Mouse (Mus musculus) B cell, adult 2 months (primary cell): ENCODE data around the gene Gm10720.
"Not testable (repeated sequence)": the region's sequence is repeated elsewhere in the genome, so short reads cannot be mapped to it uniquely, and the experiment has no call there.

Source experiments
- DNase-seq, 2 experiments: peaks; one replicate each; pipeline ENCODE4 v3.0.0; 2022

Gene Gm10720

DNA sequence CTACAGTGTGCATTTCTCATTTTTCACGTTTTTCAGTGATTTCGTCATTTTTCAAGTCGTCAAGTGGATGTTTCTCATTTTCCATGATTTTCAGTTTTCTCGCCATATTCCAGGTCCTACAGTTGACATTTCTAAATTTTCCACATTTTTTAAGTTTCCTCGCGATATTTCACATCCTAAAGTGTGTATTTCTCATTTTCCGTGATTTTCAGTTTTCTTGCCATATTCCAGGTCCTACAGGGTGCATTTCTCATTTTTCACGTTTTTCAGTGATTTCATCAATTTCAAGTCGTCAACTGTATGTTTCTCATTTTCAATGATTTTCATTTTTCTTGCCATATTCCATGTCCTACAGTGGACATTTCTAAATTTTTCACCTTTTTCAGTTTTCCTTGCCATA, at the start of gene Gm10720:
TSS of gene Gm10720 (plus strand) at position 301 of the 400 bp plus-strand sequence.
- DNase-seq, result not testable (repeated sequence)

DNA sequence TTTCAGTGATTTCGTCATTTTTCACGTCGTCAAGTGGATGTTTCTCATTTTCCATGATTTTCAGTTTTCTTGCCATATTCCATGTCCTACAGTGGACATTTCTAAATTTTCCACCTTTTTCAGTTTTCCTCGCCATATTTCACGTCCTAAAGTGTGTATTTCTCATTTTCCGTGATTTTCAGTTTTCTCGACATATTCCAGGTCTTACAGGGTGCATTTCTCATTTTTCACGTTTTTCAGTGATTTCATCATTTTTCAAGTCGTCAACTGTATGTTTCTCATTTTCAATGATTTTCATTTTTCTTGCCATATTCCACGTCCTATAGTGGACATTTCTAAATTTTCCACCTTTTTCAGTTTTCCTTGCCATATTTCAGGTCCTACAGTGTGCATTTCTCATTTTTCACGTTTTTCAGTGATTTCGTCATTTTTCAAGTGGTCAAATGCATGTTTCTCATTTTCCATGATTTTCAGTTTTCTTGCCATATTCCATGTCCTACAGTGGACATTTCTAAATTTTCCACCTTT, 14.9 kb upstream of the Gm10720 start, which contains the start of gene Gm10722:
TSS of gene Gm10722 (plus strand) at position 478 of the 528 bp plus-strand sequence.
- peak; percentile 43 to 56 for DNase-seq

DNA sequence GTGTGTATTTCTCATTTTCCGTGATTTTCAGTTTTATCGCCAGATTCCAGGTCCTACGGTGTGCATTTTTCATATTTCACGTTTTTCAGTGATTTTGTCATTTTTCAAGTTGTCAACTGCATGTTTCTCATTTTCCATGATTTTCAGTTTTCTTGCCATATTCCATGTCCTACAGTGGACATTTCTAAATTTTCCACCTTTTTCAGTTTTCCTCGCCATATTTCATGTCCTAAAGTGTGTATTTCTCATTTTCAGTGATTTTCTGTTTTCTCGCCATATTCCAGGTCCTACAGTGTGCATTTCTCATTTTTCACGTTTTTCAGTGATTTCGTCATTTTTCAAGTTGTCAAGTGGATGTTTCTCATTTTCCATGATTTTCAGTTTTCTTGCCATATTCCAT, 14.4 kb upstream of the Gm10720 start:
- peak; percentile 56 to 64 for DNase-seq

DNA sequence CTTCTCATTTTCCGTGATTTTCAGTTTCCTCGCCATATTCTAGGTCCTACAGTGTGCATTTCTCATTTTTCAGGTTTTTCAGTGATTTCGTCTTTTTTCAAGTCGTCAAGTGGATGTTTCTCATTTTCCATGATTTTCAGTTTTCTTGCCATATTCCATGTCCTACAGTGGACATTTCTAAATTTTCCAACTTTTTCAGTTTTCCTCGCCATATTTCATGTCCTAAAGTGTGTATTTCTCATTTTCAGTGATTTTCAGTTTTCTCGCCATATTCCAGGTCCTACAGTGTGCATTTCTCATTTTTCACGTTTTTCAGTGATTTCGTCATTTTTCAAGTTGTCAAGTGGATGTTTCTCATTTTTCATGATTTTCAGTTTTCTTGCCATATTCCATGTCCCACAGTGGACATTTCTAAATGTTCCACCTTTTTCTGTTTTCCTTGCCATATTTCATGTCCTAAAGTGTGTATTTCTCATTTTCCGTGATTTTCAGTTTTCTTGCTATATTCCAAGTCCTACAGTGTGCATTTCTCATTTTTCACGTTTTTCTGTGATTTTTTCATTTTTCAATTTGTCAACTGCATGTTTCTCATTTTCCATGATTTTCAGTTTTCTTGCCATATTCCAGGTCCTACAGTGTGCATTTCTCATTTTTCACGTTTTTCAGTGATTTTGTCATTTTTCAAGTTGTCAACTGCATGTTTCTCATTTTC, 13.3 kb upstream of the Gm10720 start:
- DNase-seq, result peak; percentile 100

DNA sequence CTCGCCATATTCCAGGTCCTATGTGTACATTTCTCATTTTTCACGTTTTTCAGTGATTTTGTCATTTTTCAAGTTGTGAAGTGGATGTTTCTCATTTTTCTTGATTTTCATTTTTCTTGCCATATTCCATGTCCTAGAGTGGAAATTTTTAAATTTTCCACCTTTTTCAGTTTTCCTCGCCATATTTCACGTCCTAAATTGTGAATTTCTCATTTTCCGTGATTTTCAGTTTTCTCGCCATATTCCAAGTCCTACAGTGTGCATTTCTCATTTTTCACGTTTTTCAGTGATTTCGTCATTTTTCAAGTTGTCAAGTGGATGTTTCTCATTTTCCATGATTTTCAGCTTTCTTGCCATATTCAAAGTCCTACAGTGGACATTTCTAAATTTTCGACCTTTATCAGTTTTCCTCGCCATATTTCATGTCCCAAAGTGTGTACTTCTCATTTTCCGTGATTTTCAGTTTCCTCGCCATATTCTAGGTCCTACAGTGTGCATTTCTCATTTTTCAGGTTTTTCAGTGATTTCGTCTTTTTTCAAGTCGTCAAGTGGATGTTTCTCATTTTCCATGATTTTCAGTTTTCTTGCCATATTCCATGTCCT, 12.6 kb upstream of the Gm10720 start, which contains the start of gene Gm11168:
TSS of gene Gm11168 (plus strand) at position 553 of the 603 bp plus-strand sequence.
- not testable (repeated sequence) for DNase-seq

DNA sequence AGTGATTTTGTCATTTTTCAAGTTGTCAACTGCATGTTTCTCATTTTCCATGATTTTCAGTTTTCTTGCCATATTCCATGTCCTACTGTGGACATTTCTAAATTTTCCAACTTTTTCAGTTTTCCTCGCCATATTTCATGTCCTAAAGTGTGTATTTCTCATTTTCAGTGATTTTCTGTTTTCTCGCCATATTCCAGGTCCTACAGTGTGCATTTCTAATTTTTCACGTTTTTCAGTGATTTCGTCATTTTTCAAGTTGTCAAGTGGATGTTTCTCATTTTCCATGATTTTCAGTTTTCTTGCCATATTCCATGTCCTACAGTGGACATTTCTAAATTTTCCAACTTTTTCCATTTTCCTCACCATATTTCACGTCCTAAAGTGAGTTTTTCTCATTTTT, 9.3 kb upstream of the Gm10720 start:
- DNase-seq, result not testable (repeated sequence)

DNA sequence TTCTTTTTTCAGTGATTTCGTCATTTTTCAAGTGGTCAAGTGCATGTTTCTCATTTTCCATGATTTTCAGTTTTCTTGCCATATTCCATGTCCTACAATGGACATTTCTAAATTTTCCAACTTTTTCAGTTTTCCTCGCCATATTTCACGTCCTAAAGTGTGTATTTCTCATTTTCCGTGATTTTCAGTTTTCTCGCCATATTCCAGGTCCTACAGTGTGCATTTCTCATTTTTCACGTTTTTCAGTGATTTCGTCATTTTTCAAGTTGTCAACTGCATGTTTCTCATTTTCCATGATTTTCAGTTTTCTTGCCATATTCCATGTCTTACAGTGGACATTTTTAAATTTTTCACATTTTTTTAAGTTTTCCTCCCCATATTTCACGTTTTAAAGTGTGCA, 8.8 kb upstream of the Gm10720 start:
- peak; percentile 96 to 98 for DNase-seq

DNA sequence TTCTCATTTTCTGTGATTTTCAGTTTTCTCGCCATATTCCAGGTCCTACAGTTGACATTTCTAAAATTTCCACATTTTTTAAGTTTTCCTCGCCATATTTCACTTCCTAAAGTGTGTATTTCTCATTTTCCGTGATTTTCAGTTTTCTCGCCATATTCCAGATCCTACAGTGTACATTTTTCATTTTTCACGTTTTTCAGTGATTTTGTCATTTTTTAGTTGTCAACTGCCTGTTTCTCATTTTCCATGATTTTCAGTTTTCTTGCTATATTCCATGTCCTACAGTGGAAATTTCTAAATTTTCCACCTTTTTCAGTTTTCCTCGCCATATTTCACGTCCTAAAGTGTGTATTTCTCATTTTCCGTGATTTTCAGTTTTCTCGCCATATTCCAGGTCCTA, 8.2 kb upstream of the Gm10720 start:
- not testable (repeated sequence) for DNase-seq

DNA sequence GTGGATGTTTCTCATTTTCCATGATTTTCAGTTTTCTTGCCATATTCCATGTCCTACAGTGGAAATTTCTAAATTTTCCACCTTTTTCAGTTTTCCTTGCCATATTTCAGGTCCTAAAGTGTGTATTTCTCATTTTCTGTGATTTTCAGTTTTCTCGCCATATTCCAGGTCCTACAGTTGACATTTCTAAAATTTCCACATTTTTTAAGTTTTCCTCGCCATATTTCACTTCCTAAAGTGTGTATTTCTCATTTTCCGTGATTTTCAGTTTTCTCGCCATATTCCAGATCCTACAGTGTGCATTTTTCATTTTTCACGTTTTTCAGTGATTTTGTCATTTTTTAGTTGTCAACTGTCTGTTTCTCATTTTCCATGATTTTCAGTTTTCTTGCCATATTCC, 6.1 kb upstream of the Gm10720 start:
- not testable (repeated sequence) for DNase-seq

DNA sequence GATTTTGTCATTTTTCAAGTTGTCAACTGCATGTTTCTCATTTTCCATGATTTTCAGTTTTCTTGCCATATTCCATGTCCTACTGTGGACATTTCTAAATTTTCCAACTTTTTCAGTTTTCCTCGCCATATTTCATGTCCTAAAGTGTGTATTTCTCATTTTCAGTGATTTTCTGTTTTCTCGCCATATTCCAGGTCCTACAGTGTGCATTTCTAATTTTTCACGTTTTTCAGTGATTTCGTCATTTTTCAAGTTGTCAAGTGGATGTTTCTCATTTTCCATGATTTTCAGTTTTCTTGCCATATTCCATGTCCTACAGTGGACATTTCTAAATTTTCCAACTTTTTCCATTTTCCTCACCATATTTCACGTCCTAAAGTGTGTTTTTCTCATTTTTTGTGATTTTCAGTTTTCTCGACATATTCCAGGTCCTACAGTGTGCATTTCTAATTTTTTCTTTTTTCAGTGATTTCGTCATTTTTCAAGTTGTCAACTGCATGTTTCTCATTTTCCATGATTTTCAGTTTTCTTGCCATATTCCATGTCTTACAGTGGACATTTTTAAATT, 3.3 kb upstream of the Gm10720 start:
- DNase-seq, result not testable (repeated sequence)

DNA sequence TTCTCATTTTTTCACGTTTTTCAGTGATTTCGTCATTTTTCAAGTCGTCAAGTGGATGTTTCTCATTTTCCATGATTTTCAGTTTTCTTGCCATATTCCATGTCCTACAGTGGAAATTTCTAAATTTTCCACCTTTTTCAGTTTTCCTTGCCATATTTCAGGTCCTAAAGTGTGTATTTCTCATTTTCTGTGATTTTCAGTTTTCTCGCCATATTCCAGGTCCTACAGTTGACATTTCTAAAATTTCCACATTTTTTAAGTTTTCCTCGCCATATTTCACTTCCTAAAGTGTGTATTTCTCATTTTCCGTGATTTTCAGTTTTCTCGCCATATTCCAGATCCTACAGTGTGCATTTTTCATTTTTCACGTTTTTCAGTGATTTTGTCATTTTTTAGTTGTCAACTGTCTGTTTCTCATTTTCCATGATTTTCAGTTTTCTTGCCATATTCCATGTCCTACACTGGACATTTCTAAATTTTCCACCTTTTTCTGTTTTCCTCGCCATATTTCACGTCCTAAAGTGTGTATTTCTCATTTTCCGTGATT, 2.6 kb upstream of the Gm10720 start, which contains the start of gene Gm10721:
TSS of gene Gm10721 (plus strand) at position 408 of the 547 bp plus-strand sequence.
- not testable (repeated sequence) for DNase-seq

DNA sequence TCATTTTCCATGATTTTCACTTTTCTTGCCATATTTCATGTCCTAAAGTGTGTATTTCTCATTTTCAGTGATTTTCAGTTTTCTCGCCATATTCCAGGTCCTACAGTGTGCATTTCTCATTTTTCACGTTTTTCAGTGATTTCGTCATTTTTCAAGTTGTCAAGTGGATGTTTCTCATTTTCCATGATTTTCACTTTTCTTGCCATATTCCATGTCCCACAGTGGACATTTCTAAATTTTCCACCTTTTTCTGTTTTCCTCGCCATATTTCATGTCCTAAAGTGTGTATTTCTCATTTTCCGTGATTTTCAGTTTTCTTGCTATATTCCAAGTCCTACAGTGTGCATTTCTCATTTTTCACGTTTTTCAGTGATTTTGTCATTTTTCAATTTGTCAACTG, 442 bp downstream of the Gm10720 start:
- DNase-seq, result peak; percentile 25 to 34

DNA sequence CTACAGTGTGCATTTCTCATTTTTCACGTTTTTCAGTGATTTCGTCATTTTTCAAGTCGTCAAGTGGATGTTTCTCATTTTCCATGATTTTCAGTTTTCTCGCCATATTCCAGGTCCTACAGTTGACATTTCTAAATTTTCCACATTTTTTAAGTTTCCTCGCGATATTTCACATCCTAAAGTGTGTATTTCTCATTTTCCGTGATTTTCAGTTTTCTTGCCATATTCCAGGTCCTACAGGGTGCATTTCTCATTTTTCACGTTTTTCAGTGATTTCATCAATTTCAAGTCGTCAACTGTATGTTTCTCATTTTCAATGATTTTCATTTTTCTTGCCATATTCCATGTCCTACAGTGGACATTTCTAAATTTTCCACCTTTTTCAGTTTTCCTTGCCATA, 1.7 kb downstream of the Gm10720 start, which contains the start of gene Gm10719:
TSS of gene Gm10719 (plus strand) at position 301 of the 400 bp plus-strand sequence.
- not testable (repeated sequence) for DNase-seq

DNA sequence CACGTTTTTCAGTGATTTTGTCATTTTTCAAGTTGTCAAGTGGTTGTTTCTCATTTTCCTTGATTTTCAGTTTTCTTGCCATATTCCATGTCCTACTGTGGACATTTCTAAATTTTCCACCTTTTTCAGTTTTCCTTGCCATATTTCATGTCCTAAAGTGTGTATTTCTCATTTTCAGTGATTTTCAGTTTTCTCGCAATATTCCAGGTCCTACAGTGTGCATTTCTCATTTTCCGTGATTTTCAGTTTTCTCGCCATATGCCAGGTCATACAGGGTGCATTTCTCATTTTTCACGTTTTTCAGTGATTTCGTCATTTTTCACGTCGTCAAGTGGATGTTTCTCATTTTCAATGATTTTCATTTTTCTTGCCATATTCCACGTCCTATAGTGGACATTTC, 3.5 kb downstream of the Gm10720 start:
- DNase-seq, result peak; percentile 74 to 76

DNA sequence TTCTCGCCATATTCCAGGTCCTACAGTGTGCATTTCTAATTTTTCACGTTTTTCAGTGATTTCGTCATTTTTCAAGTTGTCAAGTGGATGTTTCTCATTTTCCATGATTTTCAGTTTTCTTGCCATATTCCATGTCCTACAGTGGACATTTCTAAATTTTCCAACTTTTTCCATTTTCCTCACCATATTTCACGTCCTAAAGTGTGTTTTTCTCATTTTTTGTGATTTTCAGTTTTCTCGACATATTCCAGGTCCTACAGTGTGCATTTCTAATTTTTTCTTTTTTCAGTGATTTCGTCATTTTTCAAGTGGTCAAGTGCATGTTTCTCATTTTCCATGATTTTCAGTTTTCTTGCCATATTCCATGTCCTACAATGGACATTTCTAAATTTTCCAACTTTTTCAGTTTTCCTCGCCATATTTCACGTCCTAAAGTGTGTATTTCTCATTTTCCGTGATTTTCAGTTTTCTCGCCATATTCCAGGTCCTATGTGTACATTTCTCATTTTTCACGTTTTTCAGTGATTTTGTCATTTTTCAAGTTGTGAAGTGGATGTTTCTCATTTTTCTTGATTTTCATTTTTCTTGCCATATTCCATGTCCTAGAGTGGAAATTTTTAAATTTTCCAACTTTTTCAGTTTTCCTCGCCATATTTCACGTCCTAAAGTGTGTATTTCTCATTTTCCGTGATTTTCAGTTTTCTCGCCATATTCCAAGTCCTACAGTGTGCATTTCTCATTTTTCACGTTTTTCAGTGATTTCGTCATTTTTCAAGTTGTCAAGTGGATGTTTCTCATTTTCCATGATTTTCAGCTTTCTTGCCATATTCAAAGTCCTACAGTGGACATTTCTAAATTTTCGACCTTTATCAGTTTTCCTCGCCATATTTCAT, 4.6 kb downstream of the Gm10720 start:
- DNase-seq, result peak; percentile 76 to 78

DNA sequence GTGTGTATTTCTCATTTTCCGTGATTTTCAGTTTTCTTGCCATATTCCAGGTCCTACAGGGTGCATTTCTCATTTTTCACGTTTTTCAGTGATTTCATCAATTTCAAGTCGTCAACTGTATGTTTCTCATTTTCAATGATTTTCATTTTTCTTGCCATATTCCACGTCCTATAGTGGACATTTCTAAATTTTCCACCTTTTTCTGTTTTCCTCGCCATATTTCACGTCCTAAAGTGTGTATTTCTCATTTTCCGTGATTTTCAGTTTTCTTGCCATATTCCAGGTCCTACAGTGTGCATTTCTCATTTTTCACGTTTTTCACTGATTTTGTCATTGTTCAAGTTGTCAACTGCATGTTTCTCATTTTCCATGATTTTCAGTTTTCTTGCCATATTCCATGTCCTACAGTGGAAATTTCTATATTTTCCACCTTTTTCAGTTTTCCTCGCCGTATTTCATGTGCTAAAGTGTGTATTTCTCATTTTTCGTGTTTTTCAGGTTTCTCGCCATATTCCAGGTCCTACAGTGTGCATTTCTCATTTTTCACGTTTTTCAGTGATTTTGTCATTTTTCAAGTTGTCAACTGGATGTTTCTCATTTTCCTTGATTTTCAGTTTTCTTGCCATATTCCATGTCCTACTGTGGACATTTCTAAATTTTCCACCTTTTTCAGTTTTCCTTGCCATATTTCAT, 7.0 kb downstream of the Gm10720 start:
- peak; percentile 84 to 85 for DNase-seq

DNA sequence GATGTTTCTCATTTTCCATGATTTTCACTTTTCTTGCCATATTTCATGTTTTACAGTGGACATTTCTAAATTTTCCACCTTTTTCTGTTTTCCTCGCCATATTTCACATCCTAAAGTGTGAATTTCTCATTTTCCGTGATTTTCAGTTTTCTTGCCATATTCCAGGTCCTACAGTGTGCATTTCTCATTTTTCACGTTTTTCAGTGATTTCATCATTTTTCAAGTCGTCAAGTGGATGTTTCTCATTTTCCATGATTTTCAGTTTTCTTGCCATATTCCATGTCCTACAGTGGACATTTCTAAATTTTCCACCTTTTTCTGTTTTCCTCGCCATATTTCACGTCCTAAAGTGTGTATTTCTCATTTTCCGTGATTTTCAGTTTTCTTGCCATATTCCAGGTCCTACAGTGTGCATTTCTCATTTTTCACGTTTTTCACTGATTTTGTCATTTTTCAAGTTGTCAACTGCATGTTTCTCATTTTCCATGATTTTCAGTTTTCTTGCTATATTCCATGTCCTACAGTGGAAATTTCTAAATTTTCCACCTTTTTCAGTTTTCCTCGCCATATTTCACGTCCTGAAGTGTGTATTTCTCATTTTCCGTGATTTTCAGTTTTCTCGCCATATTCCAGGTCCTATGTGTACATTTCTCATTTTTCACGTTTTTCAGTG, 8.0 kb downstream of the Gm10720 start, which contains the start of gene Gm10718:
TSS of gene Gm10718 (plus strand) at position 236 of the 673 bp plus-strand sequence.
- DNase-seq, result peak; percentile 70 to 73

DNA sequence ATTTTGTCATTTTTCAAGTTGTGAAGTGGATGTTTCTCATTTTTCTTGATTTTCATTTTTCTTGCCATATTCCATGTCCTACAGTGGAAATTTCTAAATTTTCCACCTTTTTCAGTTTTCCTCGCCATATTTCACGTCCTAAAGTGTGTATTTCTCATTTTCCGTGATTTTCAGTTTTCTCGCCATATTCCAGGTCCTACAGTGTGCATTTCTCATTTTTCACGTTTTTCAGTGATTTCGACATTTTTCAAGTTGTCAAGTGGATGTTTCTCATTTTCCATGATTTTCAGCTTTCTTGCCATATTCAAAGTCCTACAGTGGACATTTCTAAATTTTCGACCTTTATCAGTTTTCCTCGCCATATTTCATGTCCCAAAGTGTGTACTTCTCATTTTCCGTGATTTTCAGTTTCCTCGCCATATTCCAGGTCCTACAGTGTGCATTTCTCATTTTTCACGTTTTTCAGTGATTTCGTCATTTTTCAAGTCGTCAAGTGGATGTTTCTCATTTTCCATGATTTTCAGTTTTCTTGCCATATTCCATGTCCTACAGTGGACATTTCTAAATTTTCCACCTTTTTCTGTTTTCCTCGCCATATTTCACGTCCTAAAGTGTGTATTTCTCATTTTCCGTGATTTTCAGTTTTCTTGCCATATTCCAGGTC, 8.7 kb downstream of the Gm10720 start:
- DNase-seq, result peak; percentile 98 to 100

DNA sequence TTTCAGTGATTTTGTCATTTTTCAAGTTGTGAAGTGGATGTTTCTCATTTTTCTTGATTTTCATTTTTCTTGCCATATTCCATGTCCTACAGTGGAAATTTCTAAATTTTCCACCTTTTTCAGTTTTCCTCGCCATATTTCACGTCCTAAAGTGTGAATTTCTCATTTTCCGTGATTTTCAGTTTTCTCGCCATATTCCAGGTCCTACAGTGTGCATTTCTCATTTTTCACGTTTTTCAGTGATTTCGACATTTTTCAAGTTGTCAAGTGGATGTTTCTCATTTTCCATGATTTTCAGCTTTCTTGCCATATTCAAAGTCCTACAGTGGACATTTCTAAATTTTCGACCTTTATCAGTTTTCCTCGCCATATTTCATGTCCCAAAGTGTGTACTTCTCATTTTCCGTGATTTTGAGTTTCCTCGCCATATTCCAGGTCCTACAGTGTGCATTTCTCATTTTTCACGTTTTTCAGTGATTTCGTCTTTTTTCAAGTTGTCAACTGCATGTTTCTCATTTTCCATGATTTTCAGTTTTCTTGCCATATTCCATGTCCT, 9.5 kb downstream of the Gm10720 start, which contains the start of gene Gm10717:
TSS of gene Gm10717 (plus strand) at position 506 of the 556 bp plus-strand sequence.
- peak; percentile 59 to 63 for DNase-seq

DNA sequence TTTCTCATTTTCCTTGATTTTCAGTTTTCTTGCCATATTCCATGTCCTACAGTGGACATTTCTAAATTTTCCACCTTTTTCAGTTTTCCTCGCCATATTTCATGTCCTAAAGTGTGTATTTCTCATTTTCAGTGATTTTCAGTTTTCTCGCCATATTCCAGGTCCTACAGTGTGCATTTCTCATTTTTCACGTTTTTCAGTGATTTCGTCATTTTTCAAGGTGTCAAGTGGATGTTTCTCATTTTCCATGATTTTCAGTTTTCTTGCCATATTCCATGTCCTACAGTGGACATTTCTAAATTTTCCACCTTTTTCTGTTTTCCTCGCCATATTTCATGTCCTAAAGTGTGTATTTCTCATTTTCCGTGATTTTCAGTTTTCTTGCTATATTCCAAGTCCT, 10.2 kb downstream of the Gm10720 start:
- peak; percentile 81 for DNase-seq
